Mouse (Mus musculus) thymus, adult 2 months (tissue): ENCODE measurements around the gene Gm6993. TPM values are rescaled to one million over a fixed set of nuclear protein-coding genes. Genes with fewer than 3 reads are reported as not detected.

Experiments used
- DNase-seq: peaks from one replicate; pipeline ENCODE4 v3.0.0; 2021
- H3K27ac ChIP-seq: fragments of 200-500 bp; 2 replicates; pipeline ENCODE4 v1.5.1; 2012; ENCODE audit warnings: low read length, control low read depth; ENCODE audit not compliant: control insufficient read depth, insufficient read depth
- H3K27me3 ChIP-seq: fragments of 200-500 bp; 2 replicates; pipeline ENCODE4 v1.6.1; 2012; ENCODE audit warnings: mild to moderate bottlenecking, low read length, moderate library complexity, mixed read lengths; ENCODE audit not compliant: control insufficient read depth, insufficient read depth
- H3K36me3 ChIP-seq: fragments of 200-500 bp; 2 replicates; pipeline ENCODE4 v1.6.1; 2012; ENCODE audit warnings: mild to moderate bottlenecking, low read length, moderate library complexity; ENCODE audit not compliant: control insufficient read depth, insufficient read depth
- H3K4me1 ChIP-seq: fragments of 200-500 bp; replicated peaks from 2 replicates; pipeline ENCODE4 v1.6.1; 2012; ENCODE audit warnings: low read length; ENCODE audit not compliant: control insufficient read depth, insufficient read depth
- H3K4me3 ChIP-seq: fragments of 200-500 bp; 2 replicates; pipeline ENCODE4 v1.5.1; 2012; ENCODE audit warnings: mild to moderate bottlenecking, low read length, control low read depth, moderate library complexity; ENCODE audit not compliant: control insufficient read depth, insufficient read depth
- CTCF ChIP-seq: fragments of 200-500 bp; IDR thresholded peaks from 2 replicates; pipeline ENCODE4 v1.5.1; 2012; ENCODE audit warnings: mild to moderate bottlenecking, control low read depth, low read length, moderate library complexity, borderline replicate concordance; ENCODE audit not compliant: control insufficient read depth, poor library complexity, insufficient read depth; ENCODE audit errors: extremely low read depth
- POLR2A ChIP-seq: fragments of 200-500 bp; IDR thresholded peaks from 2 replicates; pipeline ENCODE4 v1.6.1; 2012; ENCODE audit warnings: mild to moderate bottlenecking, low read length, control low read depth, moderate library complexity; ENCODE audit not compliant: control insufficient read depth, poor library complexity, insufficient read depth; ENCODE audit errors: extremely low read depth
- WGBS: fragments of 180-500 bp; shearing (Covaris S2); methylation state at CpG from one replicate; pipeline ENCODE4 v1.1.7; 2018; 5-methylcytosine and 5-hydroxymethylcytosine counted together
- polyA plus RNA-seq: library from polyadenylated mRNA; depleted of rRNA; stranded (reverse); fragments of >200 nt; gene quantifications from 2 replicates; pipeline ENCODE4 v1.2.3, GENCODE M21; 2012

Gm6993 gene
- polyA plus RNA-seq, 1 experiment = not detected

- WGBS = 84% methylated on average over 6 of the region's 6 CpGs
- DNase-seq = no peak
- Histone ChIP-seq H3K36me3 (no peaks in the 10 kb centered on the region), H3K27me3 (no peaks in the 10 kb centered on the region), H3K27ac (no peak overlapping the region), H3K4me1 (no peaks in the 10 kb centered on the region), H3K4me3 (no peak overlapping the region)
- TF ChIP-seq POLR2A = no peak
- TF ChIP-seq CTCF = no peak
Measured at GRCm38 (mm10) chr12:31208766-31209165, 31.8 kb upstream of the Gm6993 start.

GRCm38 (mm10) chr12:31209377-31209805 is 31.2 kb upstream of the Gm6993 start:
- no peaks in the 10 kb centered on the region for H3K36me3 ChIP-seq
- WGBS = 83% methylated on average over 5 of the region's 5 CpGs
- H3K4me1 ChIP-seq = no peaks in the 10 kb centered on the region
- no peaks in the 10 kb centered on the region for H3K27me3 ChIP-seq
- no peak for DNase-seq
- H3K4me3 ChIP-seq = no peak overlapping the region
- no peak for TF ChIP-seq POLR2A
- no peak for TF ChIP-seq CTCF
- no peak overlapping the region for H3K27ac ChIP-seq

DNA sequence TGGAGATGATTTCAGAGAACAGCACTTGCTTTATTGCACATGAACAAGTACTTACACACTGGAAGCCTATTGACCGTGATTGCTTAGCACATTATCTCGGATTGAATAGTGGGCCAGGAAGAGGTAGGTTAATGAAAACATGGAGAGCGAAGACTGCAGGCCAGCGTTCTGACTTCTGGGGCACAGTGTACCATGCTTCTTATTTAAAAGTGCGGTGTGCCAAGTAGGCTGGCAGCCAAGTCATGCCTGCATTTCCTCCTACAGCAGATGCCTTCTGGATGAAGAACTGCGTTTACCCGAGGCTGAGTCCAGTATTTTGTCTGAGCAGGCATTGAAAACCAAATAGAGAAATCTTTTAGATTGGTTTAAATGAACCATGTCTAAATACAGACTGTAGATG is 27.0 kb upstream of the Gm6993 start:
- Histone ChIP-seq H3K4me3 (no peak overlapping the region), H3K4me1 (no peaks in the 10 kb centered on the region), H3K27ac (no peak overlapping the region), H3K36me3 (no peaks in the 10 kb centered on the region), H3K27me3 (no peaks in the 10 kb centered on the region)
- TF ChIP-seq CTCF (no peak), POLR2A (no peak)
- no peak for DNase-seq
- WGBS = 90% methylated on average over 7 of the region's 7 CpGs

- Histone ChIP-seq H3K4me3 (no peak overlapping the region), H3K27ac (no peak overlapping the region), H3K36me3 (no peaks in the 10 kb centered on the region), H3K4me1 (no peaks in the 10 kb centered on the region), H3K27me3 (no peaks in the 10 kb centered on the region)
- 93% methylated on average over 6 of the region's 6 CpGs for WGBS
- DNase-seq = no peak
- TF ChIP-seq CTCF = no peak
- no peak for TF ChIP-seq POLR2A
Measured at GRCm38 (mm10) chr12:31215003-31215402, 25.6 kb upstream of the Gm6993 start.

- no peak overlapping the region for H3K27ac ChIP-seq
- 98% methylated on average over 5 of the region's 5 CpGs for WGBS
- no peak for DNase-seq
Measured at GRCm38 (mm10) chr12:31217232-31217631, 23.3 kb upstream of the Gm6993 start.

GRCm38 (mm10) chr12:31218774-31219173 is 21.8 kb upstream of the Gm6993 start:
- TF ChIP-seq CTCF (no peak), POLR2A (no peak)
- DNase-seq = no peak
- Histone ChIP-seq H3K27me3 (no peaks in the 10 kb centered on the region), H3K4me1 (no peaks in the 10 kb centered on the region), H3K36me3 (no peaks in the 10 kb centered on the region), H3K27ac (no peak overlapping the region), H3K4me3 (no peak overlapping the region)
- 73% methylated on average over 3 of the region's 3 CpGs for WGBS

More at GRCm38 (mm10) chr12:31217232-31217631, 23.3 kb upstream of the Gm6993 start:
- H3K27me3 ChIP-seq = no peaks in the 10 kb centered on the region
- H3K4me3 ChIP-seq = no peak overlapping the region
- H3K36me3 ChIP-seq = no peaks in the 10 kb centered on the region
- no peaks in the 10 kb centered on the region for H3K4me1 ChIP-seq
- TF ChIP-seq POLR2A (no peak), CTCF (no peak)

GRCm38 (mm10) chr12:31221522-31221921 is 19.0 kb upstream of the Gm6993 start:
- WGBS = 89% methylated on average over 6 of the region's 6 CpGs
- H3K36me3 ChIP-seq = no peaks in the 10 kb centered on the region
- H3K27me3 ChIP-seq = no peaks in the 10 kb centered on the region
- no peak for TF ChIP-seq CTCF
- TF ChIP-seq POLR2A = no peak
- no peaks in the 10 kb centered on the region for H3K4me1 ChIP-seq
- no peak overlapping the region for H3K27ac ChIP-seq
- no peak for DNase-seq
- H3K4me3 ChIP-seq = no peak overlapping the region
